Mouse (Mus musculus) v-Abl transformed pro-B cells (cell line): Measurements from ENCODE around the gene Otop3.

ENCODE experiments used
- in situ Hi-C, 2 experiments: fragments of 400-800 bp; cut with MboI; formaldehyde crosslinking; loops; one replicate each; pipeline ENCODE4 v1.15.1; 2025; ENCODE audit not compliant: unreplicated experiment in 2 of 2

Otop3 gene

DNA sequence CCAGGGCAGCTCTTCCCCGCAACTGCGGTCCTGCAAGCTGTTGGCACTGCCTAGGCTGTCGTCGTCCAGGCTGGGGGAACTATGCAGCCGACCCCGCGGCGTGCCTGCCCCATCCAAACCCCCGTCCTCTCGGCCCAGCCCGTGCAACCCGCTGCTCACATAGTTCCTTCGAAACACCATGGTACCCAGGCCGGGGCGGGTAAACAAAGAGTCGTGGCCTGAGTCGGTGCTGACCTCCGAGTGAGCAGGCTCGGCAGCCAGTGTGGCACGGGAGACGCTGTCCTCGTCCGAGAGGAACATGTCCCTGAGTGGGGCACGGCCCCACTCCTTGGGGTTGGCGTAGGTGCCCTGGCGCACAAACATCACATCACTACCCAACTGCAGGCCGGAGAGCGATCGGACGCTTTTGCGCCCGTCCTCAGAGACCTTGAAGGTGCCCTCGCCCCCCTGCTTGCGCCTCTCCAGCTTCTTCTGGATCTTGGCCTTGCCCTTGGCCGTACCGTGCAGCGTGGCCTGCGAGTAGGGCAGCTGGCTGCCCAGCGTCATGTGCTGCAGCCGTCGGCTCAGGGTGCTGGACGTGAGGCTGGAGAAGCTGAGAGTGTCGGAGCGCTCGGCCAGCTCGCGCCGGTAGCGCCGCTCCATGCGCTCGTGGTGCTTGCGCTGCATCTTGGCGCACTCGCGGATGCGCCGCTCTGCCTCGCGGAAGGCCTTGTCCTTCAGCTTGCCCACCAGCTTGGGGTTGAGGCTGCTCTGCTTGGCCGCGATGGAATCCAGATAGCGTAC lies 16.1 kb upstream of the Otop3 start:
- in situ Hi-C loops = no loop called here

DNA sequence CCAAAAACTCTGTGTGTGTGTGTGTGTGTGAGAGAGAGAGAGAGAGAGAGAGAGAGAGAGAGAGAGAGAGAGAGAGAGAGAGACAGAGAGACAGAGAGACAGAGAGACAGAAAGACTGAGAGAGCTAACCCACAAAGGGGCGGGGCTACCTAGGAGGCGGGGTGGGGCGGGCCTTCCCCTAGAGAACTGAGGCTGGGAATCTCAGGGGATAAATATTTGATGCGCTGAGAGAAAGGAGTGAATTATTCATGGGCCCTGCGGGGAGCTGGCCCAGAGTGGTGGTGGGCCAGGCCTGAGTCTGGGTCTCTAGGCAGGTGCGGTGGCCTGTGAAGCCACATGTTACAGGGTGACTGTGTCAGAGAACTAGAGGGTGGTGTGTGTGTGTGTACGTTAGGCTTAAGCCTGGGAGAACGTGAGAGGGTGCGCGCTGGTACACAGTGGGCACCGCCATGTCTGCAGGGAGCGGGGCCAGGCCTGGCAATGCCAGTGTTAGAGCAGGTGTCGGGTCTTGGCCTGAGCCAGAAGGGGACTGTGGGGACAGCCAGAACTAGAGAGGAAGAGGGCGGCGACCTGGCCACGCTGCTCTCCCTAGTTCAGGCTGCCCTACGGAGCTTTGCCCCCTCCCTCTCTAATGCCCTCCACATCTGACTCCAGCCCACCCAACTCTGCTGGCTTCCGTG lies 14.7 kb upstream of the Otop3 start:
- in situ Hi-C loops = no loop called here

DNA sequence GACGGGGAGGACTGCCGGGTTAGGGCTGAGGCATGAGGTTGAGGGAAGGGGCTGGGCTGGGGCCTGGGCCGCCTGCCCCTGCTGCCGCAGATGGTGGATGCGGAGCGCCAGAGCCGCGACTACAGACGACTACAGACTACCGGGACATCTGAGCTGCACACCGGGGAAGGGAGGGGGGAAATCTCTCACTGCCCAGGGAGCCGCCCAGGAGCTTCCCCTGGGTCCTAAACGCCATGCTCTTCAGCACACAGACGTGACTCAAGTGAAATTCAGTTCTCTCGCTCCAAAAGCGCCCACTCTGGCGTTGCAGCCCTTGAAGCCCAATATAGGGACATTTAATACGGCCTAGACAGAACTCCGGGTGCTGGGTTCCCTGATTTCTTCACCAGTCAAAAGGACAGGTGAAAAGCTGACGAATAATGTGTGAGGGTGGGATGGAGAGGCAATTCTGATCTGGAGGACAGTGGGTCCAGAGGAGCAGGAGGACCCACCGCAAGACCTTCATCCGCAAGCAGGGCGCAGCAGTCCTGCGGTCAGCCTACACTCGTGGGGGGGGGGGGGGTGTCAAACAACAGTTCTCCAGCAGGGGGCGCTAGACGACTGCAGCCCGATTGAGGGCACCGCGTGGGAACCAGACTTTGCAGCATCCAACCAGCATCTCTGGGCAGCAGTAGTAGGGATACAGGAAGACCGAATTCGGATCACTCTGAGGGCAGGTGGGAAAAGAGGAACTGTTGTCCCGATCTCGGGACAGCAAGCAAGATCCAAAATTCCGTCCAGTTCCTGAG lies 12.4 kb upstream of the Otop3 start, which contains the start of gene Ush1g:
Gene Ush1g, minus strand, starts transcription at position 136 of the 788 bp plus-strand sequence.
- in situ Hi-C loops = no loop called here

DNA sequence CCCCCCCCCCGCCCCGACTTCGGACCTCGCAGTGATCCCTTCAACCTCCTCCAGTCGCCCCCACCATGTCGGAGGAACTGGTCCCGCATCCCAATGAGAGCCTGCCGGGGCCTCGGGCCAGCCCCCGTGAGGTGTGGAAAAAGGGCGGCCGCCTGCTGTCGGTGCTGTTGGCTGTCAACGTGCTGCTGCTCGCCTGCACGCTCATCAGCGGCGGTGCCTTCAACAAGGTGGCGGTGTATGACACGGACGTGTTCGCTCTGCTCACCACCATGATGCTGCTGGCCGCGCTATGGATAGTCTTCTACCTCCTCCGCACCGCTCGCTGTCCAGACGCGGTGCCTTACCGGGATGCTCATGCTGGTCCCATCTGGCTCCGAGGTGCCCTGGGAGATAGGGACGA lies 11.2 kb upstream of the Otop3 start:
- in situ Hi-C loops = no loop called here

DNA sequence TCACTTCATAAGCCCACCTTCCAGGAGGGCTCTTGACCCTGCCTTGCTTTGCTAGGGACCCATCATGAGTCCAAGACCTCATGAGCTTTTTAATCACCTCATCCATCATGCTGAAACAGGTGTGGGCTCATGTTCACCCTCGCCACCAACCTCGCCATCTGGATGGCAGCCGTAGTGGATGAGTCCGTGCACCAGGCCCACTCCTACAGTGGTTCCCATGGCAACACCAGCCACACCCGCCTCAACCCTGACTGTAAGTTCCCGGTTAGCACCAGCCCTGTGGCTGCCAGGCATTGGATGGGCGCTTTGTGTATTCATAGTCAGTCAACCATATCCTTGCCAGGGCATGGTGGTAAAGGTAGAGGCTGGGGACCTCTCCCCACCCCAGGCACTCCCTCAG lies 7.8 kb upstream of the Otop3 start:
- in situ Hi-C loops = loop anchor here in 1 of 2 experiments (25.0 kb wide), 1 partner anchor 1186 kb away; no protein-coding TSS in a partner anchor

DNA sequence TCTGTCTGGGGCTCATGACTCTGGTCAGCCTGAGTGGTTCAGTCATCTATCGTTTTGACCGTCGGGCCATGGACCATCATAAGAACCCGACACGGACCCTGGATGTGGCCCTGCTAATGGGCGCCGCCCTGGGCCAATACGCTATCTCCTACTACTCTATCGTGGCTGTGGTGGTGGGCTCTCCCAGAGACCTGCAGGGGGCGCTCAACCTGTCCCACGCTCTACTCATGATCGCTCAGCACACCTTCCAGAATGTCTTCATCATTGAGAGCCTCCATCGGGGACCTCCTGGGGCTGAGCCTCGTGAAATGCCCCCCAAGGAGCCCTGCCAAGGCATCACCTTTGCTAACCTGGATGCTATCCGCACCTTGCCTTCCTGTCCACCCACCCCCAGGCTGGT lies 5.2 kb upstream of the Otop3 start:
- in situ Hi-C loops = loop anchor here in 1 of 2 experiments (25.0 kb wide), 1 partner anchor 1183 kb away; no protein-coding TSS in a partner anchor

DNA sequence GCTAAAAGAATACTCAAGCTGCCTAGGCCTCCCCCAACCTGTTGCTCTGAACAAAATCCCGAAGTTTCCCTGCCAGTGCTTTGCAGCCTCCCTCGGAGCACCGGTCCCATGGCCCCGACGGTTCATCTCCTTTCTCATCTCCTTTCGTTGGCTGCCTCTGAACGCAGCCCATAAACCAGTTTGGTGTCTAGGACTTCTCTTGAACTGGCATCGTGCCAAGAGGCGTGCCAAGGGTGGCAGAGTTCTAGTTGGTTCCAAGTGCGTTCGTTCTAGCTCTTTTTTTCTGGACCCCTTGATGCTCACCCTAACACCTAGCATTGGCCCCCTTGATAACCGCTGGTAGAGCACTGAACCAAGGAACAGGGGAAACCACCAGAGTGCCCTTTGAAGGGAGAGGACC lies 692 bp downstream of the Otop3 start:
- in situ Hi-C loops = loop anchor here in 1 of 2 experiments (25.0 kb wide), 1 partner anchor 1177 kb away; no protein-coding TSS in a partner anchor

DNA sequence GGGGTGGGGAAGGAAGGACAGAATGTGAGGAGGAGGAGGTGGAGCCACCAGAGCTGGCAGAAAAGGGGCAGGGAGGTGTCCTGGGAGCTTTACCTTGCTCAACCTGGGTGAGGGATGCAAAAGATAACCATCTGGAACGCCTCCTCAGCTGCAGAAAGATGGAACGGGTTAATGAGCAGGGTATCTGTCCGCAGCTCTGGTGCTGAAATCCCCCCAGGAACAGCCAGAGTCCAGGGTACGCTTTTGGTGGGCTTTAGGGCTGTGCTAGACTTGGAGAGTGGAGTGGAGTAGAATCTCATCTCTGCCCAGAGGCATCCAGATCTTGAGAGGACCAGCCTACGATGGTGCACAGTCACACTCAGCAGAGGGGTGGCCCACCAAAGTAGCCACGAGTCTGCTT lies 1.6 kb downstream of the Otop3 start:
- in situ Hi-C loops = loop anchor here in 1 of 2 experiments (25.0 kb wide), 1 partner anchor 1176 kb away; no protein-coding TSS in a partner anchor

DNA sequence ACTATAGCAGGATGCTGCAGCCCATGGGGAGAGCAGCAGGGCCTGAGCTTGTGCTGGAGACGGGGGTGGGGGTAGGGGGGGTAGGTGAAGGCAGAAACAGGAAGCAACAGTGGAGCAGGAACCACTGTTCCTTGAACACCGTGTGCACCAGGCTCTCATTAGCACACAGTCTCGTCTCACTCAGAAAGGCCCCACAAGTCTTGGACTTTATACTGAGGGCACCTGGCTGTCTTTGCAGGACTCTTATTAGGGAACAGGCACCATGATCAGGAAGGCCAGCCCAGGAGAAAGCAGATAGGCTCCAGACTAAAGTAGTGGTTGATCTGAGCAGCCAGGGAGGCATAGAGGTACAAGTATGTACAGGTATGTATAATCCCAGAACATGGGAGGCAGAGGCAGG lies 2.8 kb downstream of the Otop3 start:
- in situ Hi-C loops = loop anchor here in 1 of 2 experiments (25.0 kb wide), 1 partner anchor 1175 kb away; no protein-coding TSS in a partner anchor

DNA sequence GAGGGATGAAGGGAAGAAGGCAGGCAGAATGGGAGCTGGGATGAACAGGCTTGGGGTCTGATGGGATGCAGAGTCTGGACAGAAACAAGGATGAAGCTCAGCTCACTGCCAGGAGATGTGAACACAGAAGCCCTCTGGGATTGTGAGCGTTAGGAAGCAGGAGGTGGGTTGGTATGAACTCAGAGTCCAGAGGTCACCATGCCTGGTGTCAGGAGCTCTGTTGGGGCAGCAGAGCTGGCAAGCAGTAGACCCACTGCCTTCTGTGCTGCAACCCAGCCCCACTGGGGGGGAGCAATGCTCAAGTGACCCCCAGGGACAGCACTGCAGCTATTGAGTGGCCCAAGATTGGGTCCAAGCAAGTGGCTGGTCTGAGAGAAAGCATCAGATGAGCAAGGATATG lies 3.3 kb downstream of the Otop3 start:
- in situ Hi-C loops = loop anchor here in 1 of 2 experiments (25.0 kb wide), 1 partner anchor 1174 kb away; no protein-coding TSS in a partner anchor

DNA sequence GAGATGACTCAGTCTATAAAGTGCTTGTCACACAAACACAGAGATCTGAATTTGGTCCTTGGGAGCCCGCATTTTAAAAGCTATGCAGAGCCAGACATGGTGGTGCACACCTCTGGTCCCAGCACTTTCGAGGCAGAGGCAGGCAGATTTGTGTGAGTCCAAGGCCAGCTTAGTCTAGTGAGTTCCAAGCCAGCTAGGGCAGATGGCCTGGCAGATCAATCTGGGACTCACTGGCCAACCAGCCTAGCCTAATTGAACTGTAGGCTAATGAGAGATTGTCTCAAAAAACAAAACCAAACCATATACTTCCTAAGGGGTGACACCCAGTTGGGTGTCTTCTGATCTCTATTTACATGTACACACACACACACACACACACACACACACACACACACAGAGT lies 6.7 kb downstream of the Otop3 start:
- in situ Hi-C loops = loop anchor here in 1 of 2 experiments (25.0 kb wide), 1 partner anchor 1171 kb away; no protein-coding TSS in a partner anchor

DNA sequence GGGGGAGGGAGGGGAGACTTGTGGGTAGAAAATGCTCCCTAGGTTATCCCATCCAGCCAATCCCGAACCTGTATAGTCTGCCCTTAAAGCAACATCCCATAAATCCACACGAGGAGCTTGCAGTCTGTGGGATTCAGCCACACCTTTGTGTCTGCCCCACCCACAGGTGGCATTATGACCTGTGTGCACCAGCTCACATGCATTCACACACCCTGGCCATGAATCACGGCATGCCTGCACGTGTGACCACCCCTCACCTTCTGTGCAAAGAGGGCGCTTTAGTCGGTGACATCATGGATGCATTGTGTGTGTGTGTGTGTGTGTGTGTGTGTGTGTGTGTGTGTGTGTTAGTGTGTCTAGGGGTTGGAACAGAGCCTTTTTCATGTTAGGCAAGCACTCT lies 7.3 kb downstream of the Otop3 start:
- in situ Hi-C loops = loop anchor here in 1 of 2 experiments (25.0 kb wide), 1 partner anchor 1170 kb away; no protein-coding TSS in a partner anchor

DNA sequence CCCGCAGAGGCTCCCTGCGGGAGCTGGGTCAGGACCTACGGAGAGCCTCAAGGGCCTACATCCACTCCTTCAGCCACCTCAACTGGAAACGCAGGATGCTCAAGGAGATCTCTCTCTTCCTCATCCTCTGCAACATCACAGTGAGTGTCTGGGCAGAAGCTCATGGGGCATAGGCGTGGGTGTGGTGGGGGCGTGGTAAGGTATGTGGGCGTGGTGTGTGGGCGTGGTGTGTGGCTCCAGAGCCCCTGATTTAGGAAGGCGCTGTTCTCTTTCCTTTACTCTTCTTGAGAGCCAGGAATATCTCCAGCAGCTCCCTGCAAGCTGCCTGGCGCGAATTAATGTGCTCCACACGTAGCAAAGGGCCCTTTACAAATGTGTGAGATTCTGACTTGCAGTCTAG lies 10.4 kb downstream of the Otop3 start:
- in situ Hi-C loops = loop anchor here in 1 of 2 experiments (25.0 kb wide), 1 partner anchor 1167 kb away; no protein-coding TSS in a partner anchor

DNA sequence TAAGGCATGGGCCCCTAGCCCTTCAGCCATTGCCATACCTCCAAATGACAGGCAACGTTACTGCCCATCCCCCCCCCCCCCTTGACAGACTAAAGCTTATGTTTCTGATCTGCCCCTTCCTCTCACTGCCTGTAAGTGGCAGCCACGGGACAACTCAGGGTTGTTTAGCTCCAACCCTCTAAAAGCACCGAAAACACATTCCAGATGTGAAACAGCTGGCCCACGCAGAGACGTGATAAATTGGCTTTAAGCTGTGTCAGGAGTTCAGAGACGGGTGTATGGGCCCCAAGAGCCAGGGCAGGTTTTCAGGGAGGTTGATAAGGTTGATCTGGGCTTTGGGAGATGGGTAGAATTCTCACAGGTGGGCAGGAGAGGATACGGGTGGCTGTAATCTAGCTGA lies 11.0 kb downstream of the Otop3 start:
- in situ Hi-C loops = loop anchor here in 1 of 2 experiments (25.0 kb wide), 1 partner anchor 1167 kb away; no protein-coding TSS in a partner anchor

DNA sequence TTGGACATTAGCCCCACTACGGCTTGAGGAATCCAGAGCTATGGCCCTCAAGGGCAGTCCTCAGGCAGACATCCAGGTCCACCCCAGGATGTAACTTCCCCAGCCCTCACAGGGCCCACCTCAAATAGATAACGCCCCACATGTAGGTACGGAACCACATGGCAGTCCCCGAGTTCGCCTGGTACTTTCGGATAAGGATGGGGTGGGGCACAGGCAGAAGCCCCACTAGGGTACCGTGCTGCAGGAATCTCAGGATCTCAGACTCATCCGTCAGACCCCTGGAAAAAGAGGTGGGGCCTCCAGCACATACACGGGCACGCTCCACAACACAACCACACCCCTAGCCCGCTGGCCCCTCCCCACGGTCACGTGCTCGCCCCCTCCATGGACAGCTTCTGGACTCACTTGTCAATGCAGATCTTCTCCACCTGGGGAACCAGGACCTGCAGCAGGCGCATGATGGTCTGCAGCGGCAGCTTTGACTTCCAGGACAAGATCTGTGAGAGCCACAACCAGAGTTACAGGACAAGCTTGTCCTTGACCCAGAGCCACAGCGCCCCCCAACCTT lies 14.2 kb downstream of the Otop3 start:
- in situ Hi-C loops = loop anchor here in 1 of 2 experiments (25.0 kb wide), 1 partner anchor 1164 kb away; no protein-coding TSS in a partner anchor

DNA sequence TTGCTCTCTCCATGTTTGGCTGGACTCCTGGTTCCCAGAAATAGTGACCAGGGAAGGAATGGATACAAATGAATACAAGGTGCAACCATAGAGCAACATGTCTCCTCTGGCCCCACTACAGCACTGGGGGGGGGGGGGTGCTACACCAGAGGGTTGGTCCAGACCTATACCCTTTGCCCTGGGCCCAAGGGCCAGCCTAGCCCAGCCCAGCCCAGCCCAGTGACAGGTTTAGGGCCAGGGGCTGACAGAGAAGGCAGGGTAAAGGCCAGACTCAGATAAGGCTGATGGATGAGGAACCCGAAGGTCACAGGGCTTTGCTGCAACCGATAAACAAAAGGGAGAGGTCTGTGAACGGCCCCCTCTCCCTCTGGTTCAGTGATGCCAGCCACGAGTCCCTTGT lies 15.4 kb downstream of the Otop3 start:
- in situ Hi-C loops = loop anchor here (5.0 to 25.0 kb wide), 7 partner anchors 148 to 1162 kb away; partner anchors contain the start of genes Caskin2 (in 1 of the 2), Llgl2 (in 1 of the 2), Mif4gd (in 1 of the 2) and Slc9a3r1 (in 1 of the 2)

DNA sequence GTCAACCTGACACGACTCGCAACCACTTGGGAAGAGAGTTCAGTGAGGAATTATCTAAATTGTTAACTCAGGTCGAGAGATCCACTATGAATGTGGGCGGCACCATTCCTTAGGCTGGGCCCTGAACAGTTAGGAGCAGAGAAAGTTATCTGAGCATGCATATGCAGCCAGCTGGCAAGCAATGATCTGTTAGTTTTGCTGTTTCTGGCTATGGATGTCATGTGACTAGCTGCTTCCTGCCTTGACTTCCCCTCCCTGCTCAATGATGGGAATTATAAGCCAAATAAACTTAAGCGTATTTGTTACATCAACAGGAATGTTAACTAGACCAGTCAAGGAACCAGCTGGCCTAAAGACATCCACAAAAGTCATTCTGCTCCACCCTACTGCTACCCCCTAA lies 18.8 kb downstream of the Otop3 start:
- in situ Hi-C loops = loop anchor here (5.0 to 25.0 kb wide), 6 partner anchors 151 to 459 kb away; partner anchors contain the start of genes Caskin2 (in 1 of the 2), Llgl2 (in 1 of the 2), Mif4gd (in 1 of the 2) and Slc9a3r1 (in 1 of the 2)

DNA sequence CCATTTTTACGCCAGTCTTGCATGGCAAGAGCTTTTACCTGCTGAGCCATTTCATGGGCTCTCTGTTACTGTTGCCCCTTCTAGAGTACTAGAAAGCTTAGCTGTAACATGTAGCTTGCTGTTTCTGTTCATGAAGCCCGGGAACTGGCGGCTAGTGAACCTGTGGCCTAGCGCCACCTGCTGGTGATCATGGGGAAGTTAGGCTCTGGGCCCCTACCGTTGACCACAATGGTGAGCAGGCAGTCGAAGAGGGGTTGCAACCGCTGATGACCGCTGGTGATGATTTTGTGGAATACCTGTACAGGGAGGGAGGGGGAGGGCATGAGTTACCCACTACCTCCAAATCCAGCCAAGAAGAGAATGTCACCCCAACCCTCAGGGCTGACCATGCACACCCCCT lies 19.7 kb downstream of the Otop3 start:
- in situ Hi-C loops = loop anchor here (5.0 to 25.0 kb wide), 6 partner anchors 152 to 458 kb away; partner anchors contain the start of genes Caskin2 (in 1 of the 2), Llgl2 (in 1 of the 2), Mif4gd (in 1 of the 2) and Slc9a3r1 (in 1 of the 2)

DNA sequence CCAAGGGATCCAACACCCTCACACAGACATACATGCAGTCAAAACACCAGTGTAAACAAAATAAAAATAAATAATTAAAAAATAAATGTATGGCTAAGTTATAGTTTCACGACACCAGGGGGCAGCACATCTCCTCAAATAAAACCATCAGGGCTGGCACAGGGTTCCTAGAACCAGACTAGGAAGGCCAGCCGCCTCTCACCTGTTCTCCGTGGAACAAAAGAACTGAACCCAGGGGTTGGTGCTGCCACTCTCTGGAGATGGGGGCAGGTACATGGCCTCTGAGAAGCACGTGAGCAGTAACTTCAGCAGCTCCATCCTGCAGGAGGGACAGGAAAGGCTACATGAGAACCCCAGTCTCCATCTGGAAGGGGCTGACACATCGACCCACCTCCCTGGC lies 23.9 kb downstream of the Otop3 start:
- in situ Hi-C loops = loop anchor here (5.0 to 25.0 kb wide), 8 partner anchors 114 to 454 kb away; partner anchors contain the start of genes Caskin2 (in 1 of the 2), Llgl2 (in 1 of the 2), Mif4gd (in 1 of the 2) and Slc9a3r1 (in 1 of the 2)
